Mouse (Mus musculus) adrenal gland, adult 8-10 months (tissue): ENCODE measurements around the gene Galr2. TPM values are rescaled to one million over a fixed set of nuclear protein-coding genes. Genes with fewer than 3 reads are reported as not detected.
"Not testable (repeated sequence)": the region's sequence is repeated elsewhere in the genome, so short reads cannot be mapped to it uniquely, and the experiment has no call there.

Source experiments
- DNase-seq: peaks from one replicate; pipeline ENCODE4 v3.0.0; 2022
- total RNA-seq, 4 experiments: library from RNA; stranded (reverse); gene quantifications; 2 replicates each; pipeline ENCODE4 v1.2.4; 2022

Gene Galr2
- total RNA-seq, 4 experiments from 2014 or later = 0.12 to 0.28 (median 0.13) TPM; not detected in 1

DNA sequence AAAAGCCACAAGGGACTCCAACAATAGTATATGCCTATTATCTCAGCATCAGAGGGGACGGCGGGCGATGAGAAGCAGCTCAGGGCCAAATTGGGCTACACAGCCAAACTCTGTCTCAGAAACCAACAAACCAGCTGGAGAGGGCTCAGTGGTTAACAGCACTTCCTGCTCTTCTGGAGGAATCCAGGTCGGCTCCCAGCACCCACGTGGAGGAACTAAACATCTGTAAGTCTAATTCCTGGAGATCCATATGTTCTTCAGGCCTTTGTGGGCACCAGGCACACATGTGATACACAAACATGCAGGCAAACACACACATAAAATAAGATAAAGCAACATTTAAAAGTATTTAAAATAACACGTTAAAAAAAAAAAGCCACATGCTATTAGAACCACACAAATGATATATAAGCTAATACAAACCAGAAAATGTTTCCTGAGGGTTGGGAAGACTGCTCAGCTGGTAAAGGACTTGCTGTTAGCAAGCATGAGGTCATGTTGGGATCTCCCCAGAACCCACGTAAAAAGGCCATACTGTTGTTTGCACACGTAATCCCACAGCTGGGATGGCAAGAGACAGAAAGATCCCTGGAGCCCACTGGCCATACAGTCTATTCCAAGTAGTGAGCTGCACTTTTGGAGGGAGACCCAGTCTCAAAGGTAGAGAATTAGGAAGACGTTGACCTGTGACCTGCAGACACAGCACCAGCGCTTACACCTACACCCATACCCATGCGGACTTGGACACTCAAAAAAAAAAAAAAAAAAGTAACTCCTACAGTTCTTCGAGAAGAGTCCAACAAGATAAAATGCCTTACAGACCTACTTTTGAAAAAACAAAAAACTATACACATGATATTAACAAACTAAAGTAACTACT lies 7.9 kb upstream of the Galr2 start:
- no peak for DNase-seq

GRCm38 (mm10) chr11:116273469-116274044 lies 7.2 kb upstream of the Galr2 start:
- DNase-seq = no peak

DNA sequence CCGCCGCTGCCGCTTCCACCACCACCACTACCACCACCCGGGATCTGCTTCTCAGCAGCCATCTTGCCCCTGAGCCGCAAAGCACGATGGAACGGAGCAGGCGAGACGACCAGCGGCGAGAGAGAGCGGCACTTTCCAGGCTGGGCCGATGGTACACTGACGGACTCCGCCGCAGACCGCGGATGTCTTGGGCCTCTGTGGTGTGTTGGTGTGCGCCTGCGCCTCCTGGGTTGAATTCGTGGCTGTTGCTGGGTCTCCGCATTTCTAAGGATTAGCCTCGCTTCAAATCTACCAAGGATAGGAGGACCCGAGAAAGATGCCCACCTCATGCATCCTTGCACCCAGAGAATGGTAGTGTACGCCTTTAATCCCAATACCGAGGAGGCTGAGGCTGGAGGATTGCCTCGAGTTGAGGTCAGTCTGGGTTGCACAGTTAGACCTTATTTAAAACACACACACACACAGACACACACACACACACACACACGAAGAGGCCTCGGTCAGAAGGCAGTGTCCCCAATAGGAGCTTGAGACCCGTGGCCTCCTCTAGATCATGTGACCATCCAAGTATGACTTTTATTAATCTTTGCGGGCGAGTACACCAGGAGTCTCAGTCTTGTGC lies 6.6 kb upstream of the Galr2 start, which contains the start of gene Srp68:
TSS of gene Srp68 (minus strand) at position 173 of the 622 bp plus-strand sequence.
- DNase-seq = peak; percentile 90

DNA sequence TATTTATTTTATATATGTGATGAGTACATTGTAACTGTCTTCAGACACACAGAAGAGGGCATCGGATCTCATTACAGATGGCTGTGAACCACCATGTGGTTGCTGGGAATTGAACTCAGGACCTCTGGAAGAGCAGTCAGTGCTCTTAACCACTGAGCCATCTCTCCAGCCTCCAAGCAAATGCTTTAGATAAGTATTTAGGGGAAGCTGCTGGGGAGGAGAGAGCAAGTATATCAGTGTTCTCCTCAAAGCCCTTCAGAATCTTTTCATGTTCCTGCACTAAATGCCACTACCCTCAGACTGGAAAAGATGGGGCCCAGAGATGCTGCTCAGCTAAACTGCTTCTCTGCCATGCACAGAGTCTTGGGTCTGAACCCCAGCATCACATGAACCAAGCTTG lies 3.6 kb upstream of the Galr2 start:
- not testable (repeated sequence) for DNase-seq

DNA sequence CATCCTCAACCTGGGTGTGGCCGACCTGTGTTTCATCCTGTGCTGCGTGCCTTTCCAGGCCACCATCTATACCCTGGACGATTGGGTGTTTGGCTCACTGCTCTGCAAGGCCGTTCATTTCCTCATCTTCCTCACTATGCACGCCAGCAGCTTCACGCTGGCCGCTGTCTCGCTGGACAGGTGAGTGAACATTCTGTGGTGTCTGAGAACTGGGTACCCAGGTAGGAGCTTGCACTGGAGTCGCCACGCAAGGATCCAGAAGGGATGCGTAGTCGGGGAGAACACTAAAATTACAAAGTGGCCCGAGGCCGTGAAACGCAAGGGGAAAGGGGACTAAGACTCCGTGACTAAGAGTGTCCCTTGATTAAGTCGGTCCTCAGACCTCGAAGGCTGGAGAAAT lies 932 bp downstream of the Galr2 start:
- DNase-seq = no peak

DNA sequence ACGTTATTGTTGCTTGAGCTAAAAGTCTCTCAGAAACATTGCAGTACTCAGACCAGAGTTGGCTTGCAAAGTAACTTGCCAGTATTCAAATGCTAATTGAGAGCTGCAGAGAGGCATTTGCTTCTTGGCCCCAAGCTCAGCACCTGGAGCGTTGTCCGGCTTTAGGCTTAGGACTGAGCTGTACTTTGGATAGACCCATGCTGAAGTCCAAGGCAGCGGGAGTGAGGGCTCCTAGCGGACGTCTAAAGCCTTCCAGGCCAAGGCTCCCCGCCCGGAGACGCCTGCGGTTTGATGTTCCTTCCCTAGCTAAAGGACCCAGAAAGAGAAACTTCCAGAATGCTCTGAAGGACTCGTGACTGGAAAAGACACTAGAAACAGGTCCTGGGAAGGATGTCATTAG lies 1.4 kb downstream of the Galr2 start:
- no peak for DNase-seq

DNA sequence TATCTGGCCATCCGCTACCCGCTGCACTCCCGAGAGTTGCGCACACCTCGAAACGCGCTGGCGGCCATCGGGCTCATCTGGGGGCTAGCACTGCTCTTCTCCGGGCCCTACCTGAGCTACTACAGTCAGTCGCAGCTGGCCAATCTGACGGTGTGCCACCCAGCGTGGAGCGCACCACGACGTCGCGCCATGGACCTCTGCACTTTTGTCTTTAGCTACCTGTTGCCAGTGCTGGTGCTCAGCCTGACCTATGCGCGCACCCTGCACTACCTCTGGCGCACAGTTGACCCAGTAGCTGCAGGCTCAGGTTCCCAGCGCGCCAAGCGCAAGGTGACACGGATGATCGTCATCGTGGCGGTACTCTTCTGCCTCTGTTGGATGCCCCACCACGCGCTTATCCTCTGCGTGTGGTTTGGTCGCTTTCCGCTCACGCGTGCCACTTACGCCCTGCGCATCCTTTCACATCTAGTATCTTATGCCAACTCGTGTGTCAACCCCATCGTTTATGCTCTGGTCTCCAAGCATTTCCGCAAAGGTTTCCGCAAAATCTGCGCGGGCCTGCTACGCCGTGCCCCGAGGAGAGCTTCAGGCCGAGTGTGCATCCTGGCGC lies 2.3 kb downstream of the Galr2 start:
- no peak for DNase-seq

GRCm38 (mm10) chr11:116283982-116284381 lies 3.2 kb downstream of the Galr2 start:
- no peak for DNase-seq

DNA sequence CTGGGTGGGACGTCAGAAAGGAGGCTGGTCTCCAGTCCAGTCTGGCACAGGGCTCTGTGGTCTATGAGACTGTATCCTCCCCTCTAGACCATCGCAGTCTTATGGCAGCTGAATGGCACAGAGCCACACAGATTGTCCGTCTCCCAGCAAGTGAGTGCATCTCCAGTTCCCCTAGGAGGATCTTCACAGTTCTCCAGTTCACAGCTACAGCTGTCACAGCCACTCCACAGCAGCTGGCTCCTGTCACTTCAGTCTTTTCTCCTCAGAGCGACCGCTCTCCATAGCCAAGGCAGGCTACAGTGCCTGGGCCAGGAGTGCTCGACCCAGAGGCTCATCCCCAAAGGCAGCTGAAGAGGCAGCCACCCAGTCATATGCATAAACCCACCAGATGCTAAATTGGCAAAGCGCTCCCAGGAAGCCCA lies 5.0 kb downstream of the Galr2 start:
- no peak for DNase-seq

- DNase-seq = no peak
These were observed 6.6 kb downstream of the Galr2 start for GRCm38 (mm10) chr11:116287351-116287750.

GRCm38 (mm10) chr11:116290556-116290955 lies 9.8 kb downstream of the Galr2 start:
- DNase-seq = no peak

- no peak for DNase-seq
These were observed 11.7 kb downstream of the Galr2 start for GRCm38 (mm10) chr11:116292401-116292800.

- DNase-seq = no peak
These were observed 12.9 kb downstream of the Galr2 start for GRCm38 (mm10) chr11:116293538-116294137.

GRCm38 (mm10) chr11:116294319-116294718 lies 13.6 kb downstream of the Galr2 start:
- no peak for DNase-seq

DNA sequence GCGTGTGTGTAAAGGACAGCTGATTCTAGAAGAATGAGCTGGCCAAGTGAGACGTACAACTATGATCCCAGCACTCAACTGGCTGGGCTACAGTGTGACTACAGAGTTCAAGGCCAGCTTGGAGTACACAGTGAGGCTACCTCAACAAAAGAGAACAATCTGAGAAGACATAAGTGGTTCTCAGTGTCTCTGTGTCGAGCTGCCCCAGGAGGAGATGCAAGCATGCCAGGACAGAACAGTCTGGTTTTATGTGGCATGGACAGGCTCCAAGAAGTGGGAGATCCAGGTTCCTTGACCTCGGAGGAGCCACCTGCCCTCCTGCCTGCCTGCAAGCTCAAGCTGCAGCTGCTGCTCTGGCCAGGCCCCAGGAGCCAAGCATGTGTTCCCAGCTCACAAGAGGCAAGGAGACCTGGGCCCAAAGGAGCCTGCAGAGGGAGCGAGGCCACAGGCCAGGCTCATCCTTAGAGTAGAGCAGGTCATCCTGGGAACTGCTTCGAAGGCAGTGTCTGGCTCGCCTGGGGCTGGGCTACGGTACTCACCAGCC lies 15.5 kb downstream of the Galr2 start:
- DNase-seq = no peak

GRCm38 (mm10) chr11:116297017-116297416 lies 16.3 kb downstream of the Galr2 start:
- no peak for DNase-seq

GRCm38 (mm10) chr11:116298221-116298620 lies 17.5 kb downstream of the Galr2 start:
- no peak for DNase-seq

DNA sequence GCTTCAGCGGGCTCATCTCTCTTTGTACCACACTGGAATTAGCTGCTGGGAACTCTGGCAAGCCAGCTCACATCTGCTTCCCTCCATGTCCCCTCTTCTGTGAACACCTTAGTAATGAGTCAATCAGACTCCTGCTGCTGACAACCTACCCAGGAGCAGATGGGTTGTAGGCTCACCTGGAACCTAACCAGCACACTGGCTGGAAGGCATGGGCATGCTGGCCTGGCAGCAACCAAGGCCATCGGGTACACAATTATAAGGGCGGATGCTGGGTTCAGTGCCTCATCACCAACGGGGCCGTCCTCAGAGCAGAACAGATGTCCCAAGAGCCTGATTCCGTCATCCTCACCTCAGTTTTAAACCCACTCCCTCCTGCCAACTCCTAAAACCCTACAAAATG lies 17.9 kb downstream of the Galr2 start:
- no peak for DNase-seq

DNA sequence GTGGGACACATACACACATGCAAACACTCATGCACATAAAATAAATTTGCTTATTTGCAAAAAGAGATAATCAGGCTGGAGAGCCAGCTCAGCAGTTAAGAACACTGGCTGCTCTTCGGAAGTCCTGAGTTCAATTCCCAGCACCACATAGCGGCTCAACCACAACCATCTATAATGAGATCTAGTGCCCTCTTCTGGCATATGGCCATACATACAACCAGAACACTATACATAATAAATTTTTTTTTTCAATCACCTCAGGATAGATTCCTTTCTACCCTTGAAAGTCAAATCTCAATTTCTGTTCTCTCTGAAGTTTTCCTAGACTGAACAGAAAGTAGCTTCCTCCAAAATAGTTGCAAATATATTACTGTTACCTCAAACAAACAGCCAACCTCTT lies 24.7 kb downstream of the Galr2 start:
- no peak for DNase-seq

- DNase-seq = peak; percentile 81
These were observed 25.6 kb downstream of the Galr2 start for GRCm38 (mm10) chr11:116306126-116306982.

DNA sequence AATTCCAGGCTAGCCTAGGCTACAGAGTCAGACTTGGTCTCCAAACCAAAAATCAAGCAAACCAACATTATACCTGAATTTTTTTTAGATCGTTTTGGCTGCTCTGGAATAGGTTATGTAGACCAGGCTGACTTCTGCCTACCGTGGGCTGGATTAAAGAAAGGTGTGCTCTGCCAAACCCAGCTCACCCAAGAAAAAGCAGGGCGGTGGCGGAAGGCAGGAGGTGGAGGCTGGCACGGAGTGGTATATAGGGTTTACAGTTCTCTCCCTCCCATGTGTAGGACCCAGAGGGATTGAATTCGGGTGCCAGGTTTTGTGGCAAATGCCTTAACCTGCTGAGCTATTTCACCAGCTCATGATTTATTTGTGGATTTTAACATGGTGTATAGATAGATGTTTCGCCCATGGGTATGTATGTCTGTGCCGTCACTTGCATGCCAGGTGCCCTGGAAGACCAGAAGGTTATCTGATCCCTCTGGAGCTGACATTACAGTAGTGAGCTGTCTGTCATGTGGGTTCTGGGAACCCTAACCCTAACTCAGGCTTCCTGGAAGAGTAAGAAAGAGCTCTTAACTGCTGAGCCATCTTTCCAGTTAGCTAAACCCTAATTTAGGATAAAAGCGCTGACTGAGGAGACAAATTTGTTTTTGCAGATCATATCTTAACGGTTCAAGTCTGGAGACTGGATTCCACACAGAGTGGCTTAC lies 26.4 kb downstream of the Galr2 start, which contains the start of gene Exoc7:
TSS of gene Exoc7 (minus strand) at position 215 of the 707 bp plus-strand sequence.
- no peak for DNase-seq
